Mouse (Mus musculus) megakaryocyte, embryonic 14.5 days (primary cell): ENCODE results near the gene 1110017D15Rik.

Source experiments
- FLI1 ChIP-seq: IDR thresholded peaks from 2 replicates; pipeline ENCODE4 v1.6.1; 2012; ENCODE audit warnings: low read length, inconsistent platforms, mixed read lengths
- GATA1 ChIP-seq: IDR thresholded peaks from 3 replicates; pipeline ENCODE4 v1.6.1; 2012; ENCODE audit warnings: mixed read lengths, low read length, inconsistent platforms, borderline replicate concordance

- TF ChIP-seq GATA1 (no peak), FLI1 (no peak)
These were observed 45.8 kb downstream of the 1110017D15Rik start for GRCm38 (mm10) chr4:41471384-41471689.
